Mouse (Mus musculus): ENCODE results near the gene Edem1. TPM values are rescaled to one million over a fixed set of nuclear protein-coding genes. Genes with fewer than 3 reads are reported as not detected.
"Not testable (repeated sequence)": the region's sequence is repeated elsewhere in the genome, so short reads cannot be mapped to it uniquely, and the experiment has no call there.

Gene Edem1
- polyA plus RNA-seq, 1 experiment from 2014 or later = 23.9 TPM

DNA sequence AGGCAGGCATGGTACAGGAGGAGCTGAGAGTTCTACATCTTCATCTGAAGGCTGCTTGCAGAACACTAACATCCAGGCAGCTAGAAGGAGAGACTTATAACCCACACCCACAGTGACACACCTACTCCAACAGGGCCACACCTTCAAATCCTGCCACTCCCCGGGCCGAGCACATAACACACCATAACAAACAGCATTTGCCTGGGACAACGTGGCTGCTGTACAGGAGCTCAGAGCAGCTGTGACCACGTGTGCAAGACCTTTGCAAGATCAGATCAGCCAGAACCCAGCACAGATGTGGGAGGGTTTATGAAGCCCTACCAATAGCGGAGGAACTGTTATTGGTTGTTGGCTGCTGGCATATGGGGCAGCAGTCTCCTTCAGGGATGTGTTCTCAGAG, 37.9 kb downstream of the Edem1 start:
- Histone ChIP-seq H3K27me3 (ENCODE audit: insufficient read depth, low read length) (no peaks in the 10 kb centered on the region), H3K9ac (ENCODE audit: low read depth, low read length) (no peak overlapping the region), H3K4me3 (replicated peaks; ENCODE audit: low read depth, low read length) (no peak overlapping the region), H3K4me1 (replicated peaks; ENCODE audit: insufficient read depth, low read length) (no peaks in the 10 kb centered on the region), H3K36me3 (ENCODE audit: insufficient read depth, low read length) (no peaks in the 10 kb centered on the region), H3K27ac (no peak overlapping the region), H3K9me3 (replicated peaks; ENCODE audit: low read length) (no peaks in the 10 kb centered on the region), H3K4me2 (ENCODE audit: low read length) (no peak overlapping the region)
- DNase-seq (ENCODE audit: low spot score) (no peak), ATAC-seq (replicated peaks; ENCODE audit: low FRiP score, low read depth) (no peak)
- 68% methylated on average over 5 of the region's 5 CpGs for WGBS
- TF ChIP-seq CTCF (IDR thresholded peaks at IDR 0.05; ENCODE audit: low read depth) = no peak

GRCm38 (mm10) chr6:108869031-108869430, 40.6 kb downstream of the Edem1 start:
- 50% methylated on average over 2 of the region's 2 CpGs for WGBS
- H3K4me1 ChIP-seq (replicated peaks; ENCODE audit: insufficient read depth, low read length); H3K4me3 ChIP-seq (replicated peaks; ENCODE audit: low read depth, low read length); H3K4me2 ChIP-seq (ENCODE audit: low read length); H3K27me3 ChIP-seq (ENCODE audit: insufficient read depth, low read length); H3K9ac ChIP-seq (ENCODE audit: low read depth, low read length); H3K9me3 ChIP-seq (replicated peaks; ENCODE audit: low read length); DNase-seq (ENCODE audit: low spot score); H3K27ac ChIP-seq; H3K36me3 ChIP-seq (ENCODE audit: insufficient read depth, low read length); ATAC-seq (replicated peaks; ENCODE audit: low FRiP score, low read depth): not testable (repeated sequence)

DNA sequence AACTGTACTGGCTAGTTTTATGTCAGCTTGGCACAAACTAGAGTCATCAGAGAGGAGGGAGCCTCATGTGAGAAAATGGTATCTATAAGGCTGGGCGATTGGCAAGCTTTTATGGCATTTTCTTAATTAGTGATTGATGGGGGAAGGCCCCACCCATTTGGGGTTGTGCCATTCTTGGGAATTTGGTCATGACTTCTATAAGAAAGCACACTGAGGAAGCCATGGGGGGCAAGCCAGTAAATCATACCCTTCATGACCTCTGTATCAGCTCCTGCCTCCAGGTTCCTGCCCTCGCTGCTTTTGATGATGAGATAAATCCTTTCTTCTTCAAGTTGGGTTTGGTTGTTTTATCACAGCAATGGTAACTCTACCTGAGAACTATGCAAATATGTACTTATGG, 42.0 kb downstream of the Edem1 start:
- no peak overlapping the region for H3K27ac ChIP-seq
- H3K36me3 ChIP-seq (ENCODE audit: insufficient read depth, low read length) = no peaks in the 10 kb centered on the region
- H3K4me3 ChIP-seq (replicated peaks; ENCODE audit: low read depth, low read length) = no peak overlapping the region
- no peak overlapping the region for H3K4me2 ChIP-seq (ENCODE audit: low read length)
- DNase-seq (ENCODE audit: low spot score) = no peak
- no peaks in the 10 kb centered on the region for H3K9me3 ChIP-seq (replicated peaks; ENCODE audit: low read length)
- H3K4me1 ChIP-seq (replicated peaks; ENCODE audit: insufficient read depth, low read length) = no peaks in the 10 kb centered on the region
- no peak for ATAC-seq (replicated peaks; ENCODE audit: low FRiP score, low read depth)
- no peak for TF ChIP-seq CTCF (IDR thresholded peaks at IDR 0.05; ENCODE audit: low read depth)
- no peak overlapping the region for H3K9ac ChIP-seq (ENCODE audit: low read depth, low read length)
- 81% methylated on average over 2 of the region's 2 CpGs for WGBS
- H3K27me3 ChIP-seq (ENCODE audit: insufficient read depth, low read length) = no peaks in the 10 kb centered on the region

- Histone ChIP-seq H3K27me3 (ENCODE audit: insufficient read depth, low read length) (no peaks in the 10 kb centered on the region), H3K4me2 (ENCODE audit: low read length) (no peak overlapping the region), H3K9me3 (replicated peaks; ENCODE audit: low read length) (no peaks in the 10 kb centered on the region), H3K9ac (ENCODE audit: low read depth, low read length) (no peak overlapping the region), H3K36me3 (ENCODE audit: insufficient read depth, low read length) (no peaks in the 10 kb centered on the region), H3K27ac (no peak overlapping the region), H3K4me3 (replicated peaks; ENCODE audit: low read depth, low read length) (no peak overlapping the region), H3K4me1 (replicated peaks; ENCODE audit: insufficient read depth, low read length) (no peaks in the 10 kb centered on the region)
- 89% methylated on average over 4 of the region's 4 CpGs for WGBS
- no peak for ATAC-seq (replicated peaks; ENCODE audit: low FRiP score, low read depth)
- DNase-seq (ENCODE audit: low spot score) = no peak
- no peak for TF ChIP-seq CTCF (IDR thresholded peaks at IDR 0.05; ENCODE audit: low read depth)
Observed at GRCm38 (mm10) chr6:108871251-108871650, 42.8 kb downstream of the Edem1 start.

GRCm38 (mm10) chr6:108875344-108875743, 46.9 kb downstream of the Edem1 start:
- 53% methylated on average over 1 of the region's 1 CpGs for WGBS
- H3K9me3 ChIP-seq (replicated peaks; ENCODE audit: low read length) = no peaks in the 10 kb centered on the region
- no peak overlapping the region for H3K4me2 ChIP-seq (ENCODE audit: low read length)
- no peak overlapping the region for H3K4me3 ChIP-seq (replicated peaks; ENCODE audit: low read depth, low read length)
- no peaks in the 10 kb centered on the region for H3K27me3 ChIP-seq (ENCODE audit: insufficient read depth, low read length)
- peak; percentile 64 for TF ChIP-seq CTCF (IDR thresholded peaks at IDR 0.05; ENCODE audit: low read depth)
- H3K9ac ChIP-seq (ENCODE audit: low read depth, low read length) = no peak overlapping the region
- no peak overlapping the region for H3K27ac ChIP-seq
- ATAC-seq (replicated peaks; ENCODE audit: low FRiP score, low read depth) (no peak), DNase-seq (ENCODE audit: low spot score) (peak; percentile 75)
- H3K36me3 ChIP-seq (ENCODE audit: insufficient read depth, low read length) = no peaks in the 10 kb centered on the region
- H3K4me1 ChIP-seq (replicated peaks; ENCODE audit: insufficient read depth, low read length) = no peaks in the 10 kb centered on the region

DNA sequence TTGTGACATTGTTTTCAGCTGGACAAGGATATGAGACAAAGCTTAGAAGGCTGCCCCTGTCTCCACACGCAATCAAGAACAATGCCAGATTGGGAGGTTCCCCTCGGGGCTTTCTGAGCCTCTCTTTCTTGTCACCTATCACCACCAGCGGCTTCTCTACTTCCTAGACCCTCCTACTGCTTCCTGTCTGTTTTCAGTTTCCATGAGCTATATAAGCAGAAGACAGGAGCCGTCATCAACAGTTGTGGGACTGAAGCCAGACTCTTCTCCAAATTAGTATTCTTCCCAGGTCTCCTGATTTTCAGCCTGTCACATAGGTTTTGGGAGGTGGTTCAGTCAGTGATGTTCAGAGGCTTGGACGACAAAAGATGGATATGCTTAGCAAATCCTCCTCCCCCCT, 47.6 kb downstream of the Edem1 start:
- TF ChIP-seq CTCF (IDR thresholded peaks at IDR 0.05; ENCODE audit: low read depth) = no peak
- no peak overlapping the region for H3K4me3 ChIP-seq (replicated peaks; ENCODE audit: low read depth, low read length)
- ATAC-seq (replicated peaks; ENCODE audit: low FRiP score, low read depth) (no peak), DNase-seq (ENCODE audit: low spot score) (peak; percentile 67)
- H3K36me3 ChIP-seq (ENCODE audit: insufficient read depth, low read length) = no peaks in the 10 kb centered on the region
- H3K4me2 ChIP-seq (ENCODE audit: low read length) = peak overlapping the region; percentile 36
- H3K4me1 ChIP-seq (replicated peaks; ENCODE audit: insufficient read depth, low read length) = no peaks in the 10 kb centered on the region
- no peaks in the 10 kb centered on the region for H3K9me3 ChIP-seq (replicated peaks; ENCODE audit: low read length)
- H3K27ac ChIP-seq = peak overlapping the region; percentile 32; the same call in 1 of the 2 replicates
- no peak overlapping the region for H3K9ac ChIP-seq (ENCODE audit: low read depth, low read length)
- WGBS = 25% methylated on average over 5 of the region's 5 CpGs
- no peaks in the 10 kb centered on the region for H3K27me3 ChIP-seq (ENCODE audit: insufficient read depth, low read length)

GRCm38 (mm10) chr6:108876486-108876885, 48.0 kb downstream of the Edem1 start:
- no peak overlapping the region for H3K9ac ChIP-seq (ENCODE audit: low read depth, low read length)
- ATAC-seq (replicated peaks; ENCODE audit: low FRiP score, low read depth) (no peak), DNase-seq (ENCODE audit: low spot score) (peak; percentile 50)
- 17% methylated on average over 2 of the region's 2 CpGs for WGBS
- H3K4me2 ChIP-seq (ENCODE audit: low read length) = no peak overlapping the region
- H3K36me3 ChIP-seq (ENCODE audit: insufficient read depth, low read length) = no peaks in the 10 kb centered on the region
- H3K4me3 ChIP-seq (replicated peaks; ENCODE audit: low read depth, low read length) = no peak overlapping the region
- H3K27ac ChIP-seq = no peak overlapping the region
- TF ChIP-seq CTCF (IDR thresholded peaks at IDR 0.05; ENCODE audit: low read depth) = no peak
- H3K4me1 ChIP-seq (replicated peaks; ENCODE audit: insufficient read depth, low read length) = no peaks in the 10 kb centered on the region
- H3K27me3 ChIP-seq (ENCODE audit: insufficient read depth, low read length) = no peaks in the 10 kb centered on the region
- H3K9me3 ChIP-seq (replicated peaks; ENCODE audit: low read length) = no peaks in the 10 kb centered on the region

Measured in kidney, postnatal 0 days (tissue).